Mouse (Mus musculus): Measurements from ENCODE around the gene Slc25a54. TPM values are rescaled to one million over a fixed set of nuclear protein-coding genes. Genes with fewer than 3 reads are reported as not detected.

The Slc25a54 gene
- total and polyA plus RNA-seq, 3 experiments, result not detected

GRCm38 (mm10) chr3:109164088-109164487, 83.8 kb downstream of the Slc25a54 start:
- TF ChIP-seq ZNF384 (IDR thresholded peaks at IDR 0.05; ENCODE audit: low read depth, low read length), result no peak
- no peak for TF ChIP-seq NELFE (IDR thresholded peaks at IDR 0.05; ENCODE audit: low read depth, low read length)
- no peak for TF ChIP-seq MAZ (IDR thresholded peaks at IDR 0.05; ENCODE audit: low read depth, low read length)
- no peak for TF ChIP-seq UBTF (IDR thresholded peaks at IDR 0.05; ENCODE audit: low read depth, low read length)
- no peak for TF ChIP-seq IRF4 (IDR thresholded peaks at IDR 0.05; ENCODE audit: low read depth, low read length)
- no peak for TF ChIP-seq NRF1 (IDR thresholded peaks at IDR 0.05; ENCODE audit: low read depth, low read length)
- no peak for TF ChIP-seq ZC3H11A (IDR thresholded peaks at IDR 0.05; ENCODE audit: low read depth, low read length)
- TF ChIP-seq ETS1 (conservative IDR thresholded peaks at IDR 0.05; ENCODE audit: low read depth, low read length), result no peak
- H3K79me2 ChIP-seq (replicated peaks; ENCODE audit: control insufficient read depth, extremely low read depth, insufficient read depth, poor library complexity, severe bottlenecking), result no peaks in the 10 kb centered on the region
- no peaks in the 10 kb centered on the region for H3K27me3 ChIP-seq (replicated peaks)
- H3K9me3 ChIP-seq (replicated peaks; ENCODE audit: low read length), result no peaks in the 10 kb centered on the region
- peaks cover 0 to 7% of the 10 kb centered on the region in 2 experiments; a peak in 2 of 4 replicates for H3K4me1 ChIP-seq (ENCODE audit: control insufficient read depth in 1 of 2, insufficient read depth in 2 of 2)
- in situ Hi-C loops (cut with MboI; ENCODE audit: low pct_ligation_motif_present, low pct_unique_long_range_greater_than_20kb, low sequenced_read_pairs), result no loop called here
- no peak overlapping the region for H3K27ac ChIP-seq (ENCODE audit: insufficient read depth, low read depth)
- H3K4me2 ChIP-seq (ENCODE audit: insufficient read depth, low read depth, poor library complexity, severe bottlenecking), result no peak overlapping the region
- no peak for DNase-seq (ENCODE audit: extremely low read depth)
- H3K36me3 ChIP-seq (replicated peaks in 1 of 2; ENCODE audit: control insufficient read depth in 1 of 2, insufficient read depth in 1 of 2, low read length in 1 of 2), result no peaks in the 10 kb centered on the region
- dilution Hi-C loops (cut with MboI; ENCODE audit: extremely low pct_ligation_motif_present, extremely low pct_unique_long_range_greater_than_20kb, low sequenced_read_pairs), result no loop called here
- H3K4me3 ChIP-seq (replicated peaks in 1 of 3; ENCODE audit: low read depth in 2 of 3, low read length in 2 of 3, poor library complexity in 1 of 3), result no peak overlapping the region
- no peak overlapping the region for H3K9ac ChIP-seq (ENCODE audit: insufficient read depth, low read depth)

GRCm38 (mm10) chr3:109164644-109165043, 84.4 kb downstream of the Slc25a54 start:
- Histone ChIP-seq H3K4me3 (replicated peaks in 1 of 3; ENCODE audit: low read depth in 2 of 3, low read length in 2 of 3, poor library complexity in 1 of 3) (no peak overlapping the region), H3K27ac (ENCODE audit: insufficient read depth, low read depth) (no peak overlapping the region), H3K79me2 (replicated peaks; ENCODE audit: control insufficient read depth, extremely low read depth, insufficient read depth, poor library complexity, severe bottlenecking) (no peaks in the 10 kb centered on the region), H3K27me3 (replicated peaks) (no peaks in the 10 kb centered on the region), H3K36me3 (replicated peaks in 1 of 2; ENCODE audit: control insufficient read depth in 1 of 2, insufficient read depth in 1 of 2, low read length in 1 of 2) (no peaks in the 10 kb centered on the region), H3K4me1 (ENCODE audit: control insufficient read depth in 1 of 2, insufficient read depth in 2 of 2) (peaks cover 0 to 9% of the 10 kb centered on the region in 2 experiments; a peak in 2 of 4 replicates), H3K4me2 (ENCODE audit: insufficient read depth, low read depth, poor library complexity, severe bottlenecking) (no peak overlapping the region), H3K9me3 (replicated peaks; ENCODE audit: low read length) (no peaks in the 10 kb centered on the region), H3K9ac (ENCODE audit: insufficient read depth, low read depth) (no peak overlapping the region)
- no peak for TF ChIP-seq ZMIZ1 (IDR thresholded peaks at IDR 0.05; ENCODE audit: low read depth, low read length)
- TF ChIP-seq RAD21 (IDR thresholded peaks at IDR 0.05; ENCODE audit: low read depth, low read length), result no peak
- TF ChIP-seq MAX (IDR thresholded peaks at IDR 0.05; ENCODE audit: low read length), result no peak
- TF ChIP-seq SMC3 (IDR thresholded peaks at IDR 0.05; ENCODE audit: low read depth, low read length), result no peak
- TF ChIP-seq MXI1 (IDR thresholded peaks at IDR 0.05; ENCODE audit: low read depth, low read length), result no peak
- no peak for TF ChIP-seq CHD1 (IDR thresholded peaks at IDR 0.05; ENCODE audit: low read depth, low read length)
- TF ChIP-seq RCOR1 (conservative IDR thresholded peaks at IDR 0.05; ENCODE audit: low read depth, low read length), result no peak
- dilution Hi-C loops (cut with MboI; ENCODE audit: extremely low pct_ligation_motif_present, extremely low pct_unique_long_range_greater_than_20kb, low sequenced_read_pairs), result no loop called here
- in situ Hi-C loops (cut with MboI; ENCODE audit: low pct_ligation_motif_present, low pct_unique_long_range_greater_than_20kb, low sequenced_read_pairs), result no loop called here
- no peak for DNase-seq (ENCODE audit: extremely low read depth)

Measured in CH12.LX (cell line).